32 mouse cellular contexts compared by ENCODE assay signal in the genomic region with DNA sequence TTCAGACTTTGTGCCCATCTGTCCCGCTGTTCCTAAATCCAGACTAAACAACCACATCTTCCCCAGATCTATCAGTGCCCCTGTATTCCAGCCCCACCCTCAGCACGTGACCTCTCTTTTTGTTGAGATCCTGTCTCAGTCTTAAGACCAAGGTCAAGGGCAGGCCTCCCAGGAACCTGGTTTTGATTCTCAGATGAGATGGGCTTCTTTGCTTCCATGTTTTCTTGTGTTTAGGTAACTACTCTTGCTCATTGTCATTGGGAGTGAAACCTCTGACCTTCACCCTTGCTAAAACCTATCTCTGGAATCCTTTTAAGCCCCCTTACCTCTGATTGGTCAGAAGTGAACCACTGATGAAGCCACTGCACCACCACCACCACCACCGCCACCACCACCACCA.
"Had no signal": no experiment of that assay in that cellular context is flagged by ENCODE, and none has a peak within 500 bp of the region (broad histone marks: within the 10 kb centered on the region; RNA-seq: fewer than 3 reads in every experiment).

No protein-coding gene starts in this region.

- H3K27ac ChIP-seq: limb, embryonic 10.5 days; limb, embryonic 12.5 days; limb, embryonic 13.5 days; limb, embryonic 15.5 days; liver, embryonic 12.5 days; liver, embryonic 13.5 days; liver, embryonic 14.5 days; liver, embryonic 15.5 days; lung, embryonic 15.5 days; macrophage; midbrain, embryonic 10.5 days; midbrain, embryonic 12.5 days; midbrain, embryonic 13.5 days; midbrain, embryonic 15.5 days; neural tube, embryonic 12.5 days had no signal

- H3K4me3 ChIP-seq: limb, embryonic 10.5 days; limb, embryonic 12.5 days; limb, embryonic 13.5 days; limb, embryonic 15.5 days; liver, embryonic 12.5 days; liver, embryonic 13.5 days; liver, embryonic 15.5 days; lung, embryonic 15.5 days; megakaryocyte, embryonic 14.5 days; midbrain, embryonic 10.5 days; midbrain, embryonic 12.5 days; midbrain, embryonic 13.5 days; midbrain, embryonic 15.5 days; myocyte; neural tube, embryonic 12.5 days had no signal

- ATAC-seq: liver, embryonic 12.5 days; liver, postnatal 0 days; lung, postnatal 0 days; midbrain, embryonic 13.5 days; midbrain, embryonic 15.5 days; midbrain, embryonic 16.5 days had no signal

- H3K9me3 ChIP-seq: limb, embryonic 10.5 days; limb, embryonic 15.5 days; liver, embryonic 12.5 days; liver, embryonic 15.5 days; lung, embryonic 15.5 days; midbrain, embryonic 15.5 days; neural tube, embryonic 12.5 days had no signal

- H3K36me3 ChIP-seq: limb, embryonic 10.5 days; limb, embryonic 12.5 days; limb, embryonic 13.5 days; limb, embryonic 15.5 days; liver, embryonic 12.5 days; liver, embryonic 13.5 days; liver, embryonic 15.5 days; lung, embryonic 15.5 days; midbrain, embryonic 10.5 days; midbrain, embryonic 12.5 days; midbrain, embryonic 13.5 days; midbrain, embryonic 15.5 days; neural tube, embryonic 12.5 days had no signal

- H3K4me1 ChIP-seq: limb, embryonic 15.5 days; liver, embryonic 13.5 days; liver, embryonic 15.5 days; lung, embryonic 15.5 days; megakaryocyte, embryonic 14.5 days had no signal

- DNase-seq: left cerebral cortex, postnatal 4 days; liver; liver, embryonic 13.5 days; liver, postnatal 0 days; lung, adult 18-20 months; lung, adult 2 months; lung, embryonic 14.5 days; lung, postnatal 10 days; lung, postnatal 14 days; lung, postnatal 36 days; lung, postnatal 4 days; midbrain, embryonic 14.5 days had no signal

- H3K27me3 ChIP-seq: limb, embryonic 13.5 days; limb, embryonic 15.5 days; liver, embryonic 12.5 days; liver, embryonic 13.5 days; liver, embryonic 15.5 days; lung, embryonic 15.5 days; midbrain, embryonic 13.5 days; midbrain, embryonic 15.5 days; neural tube, embryonic 12.5 days had no signal

- H3K9ac ChIP-seq: limb, embryonic 12.5 days; limb, embryonic 13.5 days; limb, embryonic 15.5 days; liver, embryonic 12.5 days; liver, embryonic 13.5 days; liver, embryonic 14.5 days; liver, embryonic 15.5 days; liver, postnatal 0 days; lung, embryonic 14.5 days; lung, embryonic 15.5 days; midbrain, embryonic 12.5 days; midbrain, embryonic 13.5 days; midbrain, embryonic 15.5 days; neural tube, embryonic 12.5 days had no signal

- H3K4me2 ChIP-seq: limb, embryonic 12.5 days; limb, embryonic 13.5 days; limb, embryonic 15.5 days; liver, embryonic 11.5 days; liver, embryonic 12.5 days; liver, embryonic 13.5 days; liver, embryonic 15.5 days; lung, embryonic 14.5 days; lung, embryonic 15.5 days; midbrain, embryonic 11.5 days; midbrain, embryonic 12.5 days; midbrain, embryonic 13.5 days; midbrain, embryonic 15.5 days; neural tube, embryonic 12.5 days had no signal
